Mouse (Mus musculus): Measurements from ENCODE around the gene Adipor2. TPM values are rescaled to one million over a fixed set of nuclear protein-coding genes. Genes with fewer than 3 reads are reported as not detected.
A peak's percentile ranks its signal among the peaks of the same experiment; 100 is the strongest.
"Not testable (repeated sequence)": the region's sequence is repeated elsewhere in the genome, so short reads cannot be mapped to it uniquely, and the experiment has no call there.

Adipor2 gene
- 10 to 100 TPM; 41.3 to 48.9 (median 44.7) TPM for total RNA-seq (2022)

- DNase-seq (ENCODE audit: low spot score in 2 of 2): no peak
These were observed at the start of gene Adipor2 for GRCm38 (mm10) chr6:119417354-119417753. TSS of gene Adipor2 (minus strand) at chr6:119417704.

- DNase-seq (ENCODE audit: low spot score in 2 of 2): no peak
These were observed 48.7 kb upstream of the Adipor2 start for GRCm38 (mm10) chr6:119466161-119466560.

- no peak for DNase-seq (ENCODE audit: low spot score in 2 of 2)
These were observed 42.9 kb upstream of the Adipor2 start for GRCm38 (mm10) chr6:119460391-119460790.

GRCm38 (mm10) chr6:119459041-119459440 lies 41.5 kb upstream of the Adipor2 start:
- DNase-seq (ENCODE audit: low spot score in 2 of 2): no peak

GRCm38 (mm10) chr6:119458166-119458565 lies 40.7 kb upstream of the Adipor2 start:
- no peak for DNase-seq (ENCODE audit: low spot score in 2 of 2)

DNA sequence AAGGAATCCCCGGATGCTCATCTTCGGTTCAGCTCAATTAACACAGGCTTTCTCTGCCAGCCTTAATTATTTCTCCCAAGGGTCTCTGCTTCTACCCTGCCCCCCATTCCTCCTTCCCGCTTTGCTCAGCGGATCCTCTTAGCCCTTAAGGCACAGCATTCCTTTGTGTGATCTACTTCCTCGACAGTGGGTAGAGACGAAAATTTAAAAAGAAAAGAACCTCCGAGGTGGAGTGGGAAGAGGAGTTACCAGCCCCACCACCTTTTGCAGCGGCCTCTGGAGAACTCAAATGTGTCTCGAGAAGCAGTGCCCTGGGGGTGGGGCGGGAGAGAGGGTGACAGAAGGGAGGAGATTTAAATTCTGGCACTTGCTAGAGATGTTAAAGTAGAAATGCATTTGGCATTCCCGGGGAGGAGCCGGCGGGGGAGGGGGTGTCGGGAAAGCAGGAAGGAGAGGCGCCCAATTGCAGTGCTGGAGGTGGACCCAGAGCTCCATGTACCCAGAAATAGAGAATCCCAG lies 34.5 kb upstream of the Adipor2 start:
- DNase-seq (ENCODE audit: low spot score in 2 of 2): peak; percentile 51 to 79

GRCm38 (mm10) chr6:119450965-119451943 lies 33.8 kb upstream of the Adipor2 start:
- no peak for DNase-seq (ENCODE audit: low spot score in 2 of 2)

GRCm38 (mm10) chr6:119449060-119449499 lies 31.6 kb upstream of the Adipor2 start:
- DNase-seq (ENCODE audit: low spot score in 2 of 2): no peak

DNA sequence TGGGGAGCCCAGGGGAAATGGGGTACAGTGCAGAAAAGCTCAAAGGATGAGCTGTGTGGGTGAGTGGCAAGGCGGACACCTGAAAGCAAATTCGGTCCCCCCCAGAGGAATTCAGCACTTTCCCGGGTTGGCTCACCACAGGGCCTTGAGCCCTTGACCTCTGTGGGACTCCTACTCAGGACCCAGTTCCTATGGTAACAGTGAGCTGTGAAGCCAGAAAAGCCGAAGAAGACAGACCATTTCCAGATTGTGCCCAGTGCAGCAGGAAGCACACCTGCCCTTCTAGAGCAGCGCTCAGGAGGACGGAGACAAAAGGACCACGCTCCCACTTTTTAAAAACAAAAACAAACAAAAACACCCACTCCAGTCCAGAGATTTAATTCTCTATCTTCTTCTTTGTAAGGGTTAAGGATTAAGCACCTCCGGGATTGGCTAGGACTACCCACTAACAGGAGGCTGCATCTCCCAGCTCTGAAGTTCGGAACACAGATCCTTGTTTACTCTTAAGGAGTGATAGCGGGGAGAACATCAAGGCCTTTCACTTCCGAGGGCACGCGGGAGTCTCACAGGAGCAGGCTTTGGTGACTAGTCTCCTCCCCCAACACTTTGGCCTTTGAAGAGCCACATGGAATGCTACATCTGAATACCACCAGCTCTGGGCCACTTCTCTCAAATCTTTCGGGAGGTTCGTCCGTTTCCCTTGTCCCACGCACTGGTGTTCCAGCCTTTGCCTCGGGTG lies 31.0 kb upstream of the Adipor2 start:
- no peak for DNase-seq (ENCODE audit: low spot score in 2 of 2)

GRCm38 (mm10) chr6:119445671-119446607 lies 28.4 kb upstream of the Adipor2 start:
- no peak for DNase-seq (ENCODE audit: low spot score in 2 of 2)

GRCm38 (mm10) chr6:119443742-119444645 lies 26.5 kb upstream of the Adipor2 start:
- peak; percentile 45 to 47 for DNase-seq (ENCODE audit: low spot score in 2 of 2)

DNA sequence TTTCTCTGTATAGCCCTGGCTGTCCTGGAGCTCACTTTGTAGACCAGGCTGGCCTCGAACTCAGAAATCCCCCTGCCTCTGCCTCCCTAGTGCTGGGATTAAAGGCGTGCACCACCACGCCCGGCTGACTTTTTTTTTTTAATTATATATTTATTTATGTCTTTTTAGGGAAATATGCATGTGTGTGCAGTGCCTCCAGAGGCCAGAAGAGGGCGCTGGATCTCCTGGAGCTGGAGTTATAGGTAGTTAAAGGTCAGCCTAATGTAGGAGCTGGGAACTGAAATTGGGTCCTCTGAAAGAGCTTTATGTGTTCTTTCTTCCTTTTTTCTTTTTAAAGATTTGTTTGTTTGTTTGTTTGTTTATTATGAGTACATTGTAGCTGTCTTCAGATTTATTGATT lies 25.2 kb upstream of the Adipor2 start:
- not testable (repeated sequence) for DNase-seq (ENCODE audit: low spot score in 2 of 2)

- no peak for DNase-seq (ENCODE audit: low spot score in 2 of 2)
These were observed 20.6 kb upstream of the Adipor2 start for GRCm38 (mm10) chr6:119437894-119438761.

GRCm38 (mm10) chr6:119434394-119434793 lies 16.9 kb upstream of the Adipor2 start:
- DNase-seq (ENCODE audit: low spot score in 2 of 2): no peak

DNA sequence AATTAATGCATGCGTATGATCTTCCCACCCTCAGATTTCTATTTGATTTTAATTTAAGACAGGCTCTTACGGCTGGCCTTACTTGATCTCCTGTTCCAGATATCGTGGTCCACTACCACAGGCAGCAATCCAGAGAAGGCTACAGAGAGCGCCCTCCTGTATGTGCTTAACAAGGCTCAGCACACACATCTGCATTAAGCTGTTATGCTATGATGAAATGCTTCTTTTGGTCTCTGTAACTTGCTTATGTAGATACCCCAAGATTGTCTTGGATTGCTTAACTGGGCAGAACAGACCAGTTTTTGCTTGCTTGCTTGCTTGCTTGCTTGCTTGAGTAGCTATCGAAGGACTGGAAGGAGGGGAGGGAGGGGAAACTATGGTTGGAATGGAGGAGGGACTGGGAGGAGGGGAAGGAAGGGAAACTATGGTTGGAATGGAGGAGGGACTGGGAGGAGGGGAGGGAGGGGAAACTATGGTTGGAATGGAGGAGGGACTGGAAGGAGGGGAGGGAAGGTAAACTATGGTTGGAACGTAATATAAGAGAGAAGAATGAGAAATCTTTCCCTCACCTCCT lies 14.3 kb upstream of the Adipor2 start:
- DNase-seq (ENCODE audit: low spot score in 2 of 2): no peak

GRCm38 (mm10) chr6:119430508-119430907 lies 13.0 kb upstream of the Adipor2 start:
- peak in 1 of 2 experiments; percentile 30 for DNase-seq (ENCODE audit: low spot score in 2 of 2)

- DNase-seq (ENCODE audit: low spot score in 2 of 2): no peak
These were observed 11.8 kb upstream of the Adipor2 start for GRCm38 (mm10) chr6:119429311-119429710.

DNA sequence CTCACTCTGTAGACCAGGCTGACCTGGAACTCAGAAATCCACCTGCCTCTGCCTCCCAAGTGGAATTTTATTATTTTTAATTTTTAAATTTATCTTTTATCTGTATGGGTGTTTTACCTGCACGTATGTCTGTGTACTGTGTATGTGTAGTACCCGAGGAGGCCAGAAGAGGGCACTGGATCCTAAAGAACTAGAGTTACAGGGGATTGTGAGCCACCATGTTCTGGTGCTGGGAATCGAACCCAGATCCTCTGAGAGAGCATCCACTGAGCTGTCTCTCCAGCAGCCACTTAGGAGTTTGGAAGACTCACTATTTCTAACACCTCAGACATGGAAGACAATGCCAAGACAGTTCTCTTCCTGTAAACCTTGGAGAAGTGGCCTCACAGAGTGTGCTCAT lies 11.1 kb upstream of the Adipor2 start:
- DNase-seq (ENCODE audit: low spot score in 2 of 2): no peak
